Mouse (Mus musculus): ENCODE data around the gene P3h2.

The P3h2 gene

DNA sequence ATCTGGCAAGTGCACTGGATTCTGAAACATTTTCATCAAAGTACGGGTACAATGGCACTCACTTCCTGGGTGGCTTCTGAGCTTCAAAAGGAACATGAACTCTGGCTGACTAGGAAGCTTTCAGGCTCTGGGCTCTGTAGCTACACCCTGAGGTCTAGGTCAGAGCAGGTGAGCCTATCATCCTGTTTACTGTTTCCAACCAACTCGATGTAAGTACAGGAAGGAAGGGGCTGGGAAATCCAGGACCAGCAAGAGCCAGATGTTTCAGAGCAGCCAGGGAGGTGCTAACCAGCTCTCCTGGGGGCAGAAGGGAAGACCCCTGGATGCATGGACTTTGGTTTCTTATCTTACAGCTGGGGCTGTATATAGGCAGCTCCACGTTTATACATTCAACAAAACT is 126.5 kb downstream of the P3h2 start:
- no peak for DNase-seq (ENCODE audit: low spot score in 2 of 2)

DNA sequence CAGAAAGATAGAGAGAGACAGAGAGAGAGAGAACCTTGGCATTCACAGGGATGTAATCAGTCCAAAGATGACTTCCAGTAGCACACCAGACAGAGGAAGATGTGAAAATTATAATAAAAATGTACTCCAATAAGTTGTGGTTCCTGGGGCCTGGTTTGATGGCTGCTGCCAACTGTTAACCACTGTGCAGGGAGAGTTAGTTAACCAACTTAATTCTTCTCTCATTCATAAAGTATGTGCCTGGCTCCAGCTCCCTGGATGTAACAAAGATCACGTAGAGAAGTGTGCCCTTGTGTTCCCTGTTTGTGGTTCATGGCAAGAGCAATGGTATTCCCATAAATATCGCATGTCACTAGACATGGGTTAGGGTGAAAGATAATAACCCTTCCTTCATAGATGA is 128.4 kb downstream of the P3h2 start:
- no peak for DNase-seq (ENCODE audit: low spot score in 2 of 2)

DNA sequence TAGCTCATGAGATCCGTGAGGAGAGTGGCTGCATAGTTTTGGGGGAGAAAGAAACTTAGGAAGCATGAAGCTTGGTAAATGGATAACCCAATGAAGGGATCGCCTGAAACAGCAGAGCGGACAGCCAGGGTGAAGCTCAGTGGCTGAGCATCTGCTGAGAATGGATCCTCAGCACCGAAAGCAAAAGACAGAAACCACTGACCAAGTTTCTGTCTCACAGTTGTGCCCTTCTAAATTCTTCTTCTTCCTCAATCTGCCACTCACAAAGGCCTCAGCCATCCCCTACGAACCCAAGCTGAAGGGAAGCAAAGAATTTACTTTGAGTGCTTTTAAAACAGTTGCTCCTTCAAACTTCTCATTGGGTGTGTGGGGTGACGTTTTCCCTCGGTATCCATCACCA is 134.3 kb downstream of the P3h2 start:
- no peak for DNase-seq (ENCODE audit: low spot score in 2 of 2)

DNA sequence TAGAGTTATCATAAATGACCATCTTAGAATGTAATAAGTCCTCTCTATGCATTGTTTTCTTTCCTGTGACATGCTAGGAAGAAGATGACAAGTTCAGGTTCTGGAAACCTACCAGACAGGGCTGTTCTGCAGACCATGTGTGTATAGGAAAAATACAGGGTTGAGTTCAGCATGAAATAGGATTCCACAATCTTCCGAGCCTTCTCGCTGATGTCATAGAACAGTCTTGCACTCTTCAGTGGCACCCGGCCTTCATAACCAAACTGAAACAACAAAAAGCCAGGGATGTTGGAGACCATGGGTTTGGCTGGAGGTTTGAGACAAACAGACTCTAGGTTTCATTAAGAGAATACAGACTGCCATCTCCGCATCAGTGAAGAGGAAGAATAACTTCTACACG is 134.9 kb downstream of the P3h2 start:
- DNase-seq (ENCODE audit: low spot score in 2 of 2) = no peak

DNA sequence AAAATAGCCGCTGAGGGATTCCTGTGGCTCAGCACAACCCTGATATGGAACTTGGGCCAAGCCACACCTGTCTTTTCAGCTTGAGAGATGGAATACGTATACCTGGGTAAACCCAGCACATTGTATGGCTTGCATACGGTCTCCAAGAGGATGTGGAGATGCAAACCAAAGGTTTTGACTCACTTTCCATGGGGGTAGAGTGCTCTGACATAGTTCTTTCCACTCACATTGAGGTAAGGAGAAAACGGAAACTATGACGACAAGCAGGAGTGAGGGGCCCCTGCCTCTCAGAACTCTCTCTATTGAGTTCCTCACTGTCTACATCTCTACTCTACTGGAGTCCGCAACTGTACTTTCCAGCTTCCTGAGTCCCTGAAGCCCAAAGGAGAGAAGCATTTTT is 135.4 kb downstream of the P3h2 start:
- no peak for DNase-seq (ENCODE audit: low spot score in 2 of 2)

DNA sequence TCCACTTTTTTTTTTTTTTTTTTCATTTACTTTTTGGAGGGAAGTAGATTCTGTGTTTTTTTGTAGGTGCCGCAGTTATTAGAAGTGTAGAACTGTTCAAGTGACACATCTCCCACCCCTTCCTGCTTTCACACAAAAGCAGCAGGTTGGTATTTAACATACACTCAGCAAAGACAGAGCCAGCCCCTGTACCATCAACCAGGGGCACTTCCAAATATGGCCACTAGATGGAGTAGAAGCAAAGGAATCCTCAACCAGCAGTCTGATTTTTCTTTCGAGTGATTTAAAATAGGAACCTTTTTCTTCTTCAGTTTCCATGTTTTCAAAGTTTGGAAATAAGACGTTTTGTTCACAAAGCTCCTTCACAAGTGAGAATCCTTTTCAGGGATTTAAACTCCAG is 138.3 kb downstream of the P3h2 start:
- DNase-seq (ENCODE audit: low spot score in 2 of 2) = peak; percentile 77 to 84

DNA sequence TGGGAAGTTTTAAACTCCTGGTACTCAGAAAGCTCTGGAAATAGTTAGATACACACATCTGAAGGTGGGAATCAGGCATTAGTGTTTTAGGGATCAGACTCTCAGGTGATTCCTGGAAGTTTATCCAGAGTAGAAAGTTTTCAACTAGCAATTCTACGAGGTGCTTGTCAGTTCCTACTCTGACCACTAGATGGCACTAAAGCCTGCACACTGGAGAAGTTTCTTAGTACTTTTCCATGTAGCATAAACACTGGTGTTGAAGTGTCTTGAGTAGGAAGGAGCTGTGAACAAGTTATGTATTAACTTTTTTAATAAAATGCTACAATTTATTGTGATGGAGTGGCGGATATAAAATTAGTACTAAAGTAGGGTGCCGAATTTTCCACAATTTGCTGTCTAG is 141.7 kb downstream of the P3h2 start:
- DNase-seq (ENCODE audit: low spot score in 2 of 2) = peak; percentile 64 to 79

DNA sequence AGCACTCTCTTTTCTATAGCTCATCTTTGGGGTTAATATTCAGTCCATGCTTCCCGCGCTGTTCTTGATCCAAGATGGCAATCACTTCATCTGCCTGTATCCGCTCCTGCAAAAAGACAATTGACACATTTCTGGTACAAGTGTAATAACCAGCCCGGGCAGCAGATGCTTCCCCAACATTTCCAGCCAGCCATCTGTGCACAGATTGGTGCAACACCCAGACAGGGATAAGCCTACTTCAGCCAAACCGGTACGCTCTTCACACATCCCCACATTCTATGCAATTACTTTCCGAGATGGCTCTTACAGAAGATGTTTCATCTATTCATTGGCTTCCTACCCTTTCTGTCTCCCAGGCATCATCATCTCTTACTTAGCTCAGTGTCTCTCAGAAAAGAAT is 145.2 kb downstream of the P3h2 start:
- peak; percentile 61 to 75 for DNase-seq (ENCODE audit: low spot score in 2 of 2)

DNA sequence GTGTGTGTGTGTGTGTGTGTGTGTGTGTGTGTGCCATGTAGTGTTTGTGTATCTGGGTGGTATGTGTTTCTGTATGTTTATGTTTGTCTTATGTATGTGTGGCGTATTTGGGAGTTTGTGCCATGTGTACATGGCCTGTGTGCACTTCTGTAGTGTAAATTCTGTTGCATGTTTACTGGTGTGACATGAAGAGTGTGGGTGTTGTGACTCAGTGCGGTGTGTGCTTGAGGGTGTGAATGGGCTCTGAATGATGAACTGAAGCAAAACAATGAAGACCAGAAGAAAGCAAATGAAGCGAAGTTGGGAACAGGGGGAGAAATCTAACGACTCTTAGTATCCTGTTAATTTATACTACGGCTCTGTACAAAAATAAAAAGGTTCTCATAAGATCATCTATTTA is 145.7 kb downstream of the P3h2 start:
- DNase-seq (ENCODE audit: low spot score in 2 of 2) = no peak

DNA sequence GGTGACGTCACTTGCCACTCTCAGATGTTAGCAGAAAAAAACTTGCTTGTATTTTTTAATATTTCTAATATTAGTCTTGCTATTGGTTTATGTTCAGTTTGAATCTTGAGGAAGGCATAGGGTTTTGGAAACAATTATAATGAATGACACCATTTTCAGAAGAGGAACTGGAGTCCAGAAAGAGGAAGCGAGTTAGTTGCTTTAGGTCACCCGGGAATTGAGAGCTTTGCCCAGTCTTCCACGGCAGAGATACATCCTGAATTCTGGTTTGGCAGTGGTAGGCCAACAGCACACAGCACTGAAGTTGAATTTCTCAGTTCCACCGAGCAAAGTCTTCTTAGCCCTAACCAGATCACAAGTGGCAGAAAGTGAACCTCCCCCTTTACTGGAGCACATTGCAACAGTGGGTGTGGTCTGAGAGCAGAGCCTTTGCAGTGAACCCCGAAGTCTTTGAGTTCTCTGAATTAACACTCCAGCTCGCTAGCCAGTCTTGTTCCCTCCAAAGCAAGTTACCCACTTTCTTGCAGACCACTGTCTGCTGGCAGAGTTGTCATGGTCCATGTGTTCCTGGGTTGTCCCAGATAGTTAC is 146.8 kb downstream of the P3h2 start:
- DNase-seq (ENCODE audit: low spot score in 2 of 2) = no peak

DNA sequence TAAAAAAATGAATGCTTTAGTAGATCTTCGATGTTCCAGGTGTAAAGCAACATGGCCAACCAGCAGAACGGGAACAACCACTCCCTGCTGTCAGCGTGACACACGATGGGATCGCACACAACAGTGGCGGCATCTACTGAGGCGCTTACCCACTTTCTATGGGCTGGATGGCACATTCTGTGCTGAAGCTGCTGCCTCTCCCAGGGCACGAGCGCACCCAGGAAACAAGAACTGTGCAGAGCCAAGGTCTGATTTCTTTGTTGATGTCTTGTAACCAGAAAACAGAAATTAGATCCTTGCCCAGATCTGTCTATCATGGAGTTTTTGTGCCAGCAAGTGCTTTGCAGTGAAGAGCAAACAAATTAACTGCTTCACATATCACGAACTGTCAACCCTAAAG is 147.4 kb downstream of the P3h2 start:
- peak; percentile 21 to 32 for DNase-seq (ENCODE audit: low spot score in 2 of 2)

DNA sequence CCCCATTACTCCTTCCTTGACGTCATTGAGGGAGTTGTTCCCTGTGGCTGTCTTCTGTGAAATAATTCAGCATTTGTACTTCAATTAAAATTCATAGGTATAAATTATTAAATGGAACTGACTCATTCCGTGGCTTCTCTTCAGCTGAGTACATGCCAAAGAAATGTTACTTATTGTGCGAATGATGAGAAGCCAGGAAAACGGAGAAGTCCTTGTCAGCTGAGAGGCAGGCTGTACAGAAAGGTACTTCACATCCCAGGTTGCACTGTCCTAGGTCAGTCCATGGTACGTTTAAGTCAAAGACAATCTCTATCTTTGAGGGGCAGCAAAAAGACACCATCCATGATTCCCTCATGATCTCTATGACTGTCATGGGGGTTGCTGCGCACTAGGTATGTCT is 148.8 kb downstream of the P3h2 start:
- DNase-seq (ENCODE audit: low spot score in 2 of 2) = no peak

DNA sequence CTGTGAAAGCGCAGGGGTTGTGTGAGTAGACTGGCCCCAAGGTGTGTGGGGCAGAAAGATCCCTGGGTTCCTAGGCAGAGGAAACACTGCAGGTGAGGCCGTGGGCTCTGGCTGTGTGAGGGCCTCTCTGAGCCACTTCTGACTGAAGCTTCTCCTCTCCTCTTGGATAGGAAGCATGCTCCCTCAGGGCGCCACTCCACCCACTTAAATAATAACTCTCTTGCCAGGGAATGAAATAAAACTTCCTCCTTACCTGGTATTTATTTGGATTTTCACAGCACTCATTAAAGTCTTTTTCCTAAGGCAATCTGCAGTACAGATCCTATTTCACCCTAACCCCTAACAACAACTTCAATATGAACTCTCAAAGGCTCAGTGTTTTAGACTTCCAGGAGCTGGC is 151.0 kb downstream of the P3h2 start:
- DNase-seq (ENCODE audit: low spot score in 2 of 2) = no peak

DNA sequence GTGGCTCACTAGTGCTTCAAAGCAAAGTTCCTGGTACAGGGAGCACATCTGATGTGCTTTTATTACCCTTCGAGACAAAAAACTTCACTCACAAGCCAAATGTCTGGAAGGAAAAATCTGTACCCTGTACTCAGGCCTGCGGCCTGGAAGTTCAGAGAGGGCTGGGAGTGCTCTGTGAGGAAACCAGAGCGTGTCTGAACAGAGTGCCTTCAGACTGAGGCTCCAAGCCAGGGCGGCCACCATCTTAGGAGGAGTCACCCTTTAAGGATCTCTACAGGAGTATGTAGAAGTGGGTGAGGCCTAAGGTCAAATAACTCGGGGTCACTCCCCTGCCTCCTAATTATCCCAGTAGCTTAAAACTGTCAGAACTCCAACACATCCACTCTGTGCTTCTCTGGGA is 152.2 kb downstream of the P3h2 start:
- no peak for DNase-seq (ENCODE audit: low spot score in 2 of 2)

DNA sequence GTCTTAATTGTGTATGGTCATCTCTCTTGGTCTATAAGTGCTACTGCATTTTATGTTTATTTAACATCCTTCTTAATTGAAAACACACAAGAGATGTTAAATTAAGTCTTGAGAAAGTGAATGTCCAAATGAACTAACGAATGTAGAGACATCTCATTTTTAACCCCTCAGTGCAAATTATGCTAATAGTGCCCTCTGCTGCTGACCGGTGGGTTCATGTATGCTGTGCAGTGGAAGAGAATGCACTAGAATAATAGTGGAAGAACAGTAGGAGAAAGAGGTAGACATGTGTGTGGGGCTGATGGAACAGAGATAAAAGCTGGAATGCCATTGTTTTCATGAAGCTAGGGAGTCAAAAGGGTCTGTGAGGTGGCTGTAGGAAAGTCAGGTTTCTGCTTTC is 153.6 kb downstream of the P3h2 start:
- DNase-seq (ENCODE audit: low spot score in 2 of 2) = peak in 1 of 2 experiments; percentile 35

DNA sequence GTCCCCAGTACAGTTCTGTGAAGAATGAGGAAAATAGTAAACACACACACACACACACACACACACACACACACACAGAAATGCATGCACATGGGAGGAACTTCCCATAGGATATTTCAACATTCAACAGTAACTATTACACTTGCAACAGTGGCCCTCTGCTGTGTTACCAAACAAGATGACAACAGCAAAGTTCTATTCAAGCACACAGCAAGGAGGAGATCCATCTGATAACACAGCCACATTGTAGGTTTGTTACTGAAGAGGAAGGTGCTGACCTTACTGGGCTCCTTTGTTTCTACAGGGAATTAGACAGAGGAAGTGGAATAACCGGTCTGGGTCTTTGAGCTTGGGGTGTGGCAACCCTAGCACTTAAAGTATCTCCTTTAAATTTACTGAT is 157.5 kb downstream of the P3h2 start:
- no peak for DNase-seq (ENCODE audit: low spot score in 2 of 2)

DNA sequence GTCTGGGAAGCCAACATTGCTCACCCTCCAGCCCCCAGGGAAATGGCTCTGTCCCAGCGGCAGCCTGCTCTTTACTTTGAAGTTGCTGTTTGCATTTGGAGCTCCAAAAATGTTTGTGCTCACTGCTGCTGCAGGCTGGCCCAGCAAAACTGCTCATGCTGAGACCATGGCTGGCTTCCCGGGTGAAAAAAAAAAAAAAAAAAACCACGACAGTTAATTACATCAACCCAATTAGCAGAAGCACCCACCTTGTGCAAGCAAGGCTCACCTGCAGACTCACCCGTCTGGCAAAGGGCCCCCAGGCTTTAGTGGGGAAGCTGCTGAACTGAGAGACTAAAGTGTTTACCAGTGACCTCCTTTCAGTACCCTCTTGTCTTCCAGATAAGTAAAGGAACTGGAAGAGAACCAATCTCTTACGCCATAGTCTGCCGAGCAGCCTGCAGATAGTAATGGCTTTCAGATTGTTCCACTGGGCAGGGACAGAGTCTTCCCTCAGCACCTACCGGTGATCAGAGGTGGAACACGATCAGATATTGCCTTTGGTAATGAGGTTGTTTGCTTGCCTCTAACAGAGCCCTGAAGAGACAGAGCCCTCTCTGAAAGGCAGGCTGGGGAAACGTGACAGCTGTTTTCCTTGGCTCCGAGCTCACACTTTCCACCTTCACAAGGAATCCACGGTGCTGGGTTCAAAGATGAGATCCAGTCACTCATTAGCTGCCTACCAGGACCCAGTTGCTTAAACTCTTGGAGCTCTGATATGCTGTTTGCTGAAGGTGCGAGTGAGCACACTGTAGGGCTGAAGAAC is 160.2 kb downstream of the P3h2 start:
- peak in 1 of 2 experiments; percentile 36 for DNase-seq (ENCODE audit: low spot score in 2 of 2)

DNA sequence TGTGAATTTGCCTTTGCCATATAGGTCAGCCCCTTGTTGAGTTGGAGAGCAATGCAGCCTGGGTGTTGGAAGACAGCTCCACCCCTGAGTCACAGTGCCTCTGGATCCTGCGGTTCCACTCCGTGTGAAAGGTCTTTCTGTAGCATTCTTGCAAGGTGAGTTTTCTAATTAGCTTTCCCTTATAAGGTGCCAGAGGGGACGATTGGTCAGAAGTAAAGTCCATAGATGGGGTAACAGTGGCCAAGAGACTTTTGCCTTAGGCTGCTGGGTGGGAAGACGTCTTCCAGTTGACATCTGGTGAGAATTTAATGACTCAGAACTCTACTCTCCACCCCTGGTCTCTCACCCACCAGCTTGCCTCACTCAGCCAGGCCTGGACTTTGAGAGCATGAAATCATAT is 163.3 kb downstream of the P3h2 start:
- DNase-seq (ENCODE audit: low spot score in 2 of 2) = no peak

DNA sequence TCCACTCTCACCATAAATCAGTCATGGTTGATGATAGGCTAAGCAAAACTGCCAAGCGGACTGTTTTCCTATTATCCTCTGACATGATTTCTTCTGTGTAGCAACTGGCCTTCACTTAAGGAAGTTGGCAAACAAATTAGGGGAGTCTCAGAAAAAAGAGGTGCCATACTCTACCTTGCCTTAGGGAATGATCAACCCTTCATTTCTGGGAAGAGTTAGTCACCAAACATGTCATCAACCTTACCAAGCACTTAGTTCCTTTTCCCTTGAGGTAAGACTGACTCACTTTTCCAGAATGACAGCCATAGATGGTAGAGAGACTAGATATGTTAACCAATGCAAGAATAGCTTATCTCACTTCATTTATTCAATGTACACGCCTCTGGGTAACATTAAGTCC is 171.4 kb downstream of the P3h2 start:
- DNase-seq (ENCODE audit: low spot score in 2 of 2) = no peak

DNA sequence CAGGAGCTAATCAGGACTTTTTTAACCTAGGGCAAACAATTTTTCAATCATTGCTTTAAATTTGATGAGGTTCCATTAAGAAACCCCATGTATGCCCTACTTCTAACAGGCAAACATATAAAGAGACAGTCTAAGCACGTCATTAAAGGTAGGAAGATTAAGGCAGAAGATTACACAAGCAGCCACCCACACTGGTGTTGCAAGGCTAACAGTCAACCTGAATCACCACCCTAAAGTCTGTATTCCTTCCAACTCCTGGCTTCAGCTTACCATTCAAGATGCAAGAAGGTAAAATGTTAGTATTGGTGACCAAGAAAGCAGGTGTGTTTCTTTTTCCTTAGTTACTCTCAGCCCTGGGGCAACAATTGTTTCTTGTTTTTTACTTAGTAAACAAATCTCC is 193.4 kb downstream of the P3h2 start:
- no peak for DNase-seq (ENCODE audit: low spot score in 2 of 2)
